Mouse (Mus musculus) macrophage (primary cell): ENCODE measurements around the gene Npas2. TPM values are rescaled to one million over a fixed set of nuclear protein-coding genes. Genes with fewer than 3 reads are reported as not detected.

Source experiments
- H3K27ac ChIP-seq: fragments of 350-480 bp; formaldehyde crosslinking; 2 replicates; pipeline ENCODE4 v1.9.0; 2021
- H3K36me3 ChIP-seq: fragments of 350-480 bp; formaldehyde crosslinking; 2 replicates; pipeline ENCODE4 v1.9.0; 2021; ENCODE audit errors: inconsistent target
- H3K4me3 ChIP-seq: fragments of 350-480 bp; formaldehyde crosslinking; 2 replicates; pipeline ENCODE4 v1.9.0; 2021; ENCODE audit errors: inconsistent target
- H3K79me2 ChIP-seq: fragments of 350-480 bp; formaldehyde crosslinking; 2 replicates; pipeline ENCODE4 v1.9.0; 2021; ENCODE audit errors: inconsistent target
- WGBS: methylation state at CpG from one replicate; pipeline ENCODE4 v1.1.7; 2026; ENCODE audit warnings: inconsistent platforms; ENCODE audit not compliant: missing documents; 5-methylcytosine and 5-hydroxymethylcytosine counted together
- polyA plus RNA-seq: library from polyadenylated mRNA; stranded (reverse); fragments of 250-400 nt; gene quantifications from 3 replicates; pipeline ENCODE4 v1.2.4, GENCODE M21; 2018; ENCODE audit warnings: inconsistent platforms

Npas2 gene
- polyA plus RNA-seq, 1 experiment from 2014 or later, result 2.0 TPM

GRCm38 (mm10) chr1:39244726-39245125 is 51.2 kb downstream of the Npas2 start:
- no peak overlapping the region for H3K27ac ChIP-seq
- no peak overlapping the region for H3K4me3 ChIP-seq
- 90% methylated on average over 1 of the region's 1 CpGs for WGBS
- H3K79me2 ChIP-seq, result no peaks in the 10 kb centered on the region
- no peaks in the 10 kb centered on the region for H3K36me3 ChIP-seq

GRCm38 (mm10) chr1:39251679-39252078 is 58.1 kb downstream of the Npas2 start:
- Histone ChIP-seq H3K4me3 (no peak overlapping the region), H3K36me3 (no peaks in the 10 kb centered on the region), H3K27ac (no peak overlapping the region), H3K79me2 (no peaks in the 10 kb centered on the region)
- 30% methylated on average over 7 of the region's 7 CpGs for WGBS

- Histone ChIP-seq H3K36me3 (no peaks in the 10 kb centered on the region), H3K4me3 (no peak overlapping the region), H3K27ac (no peak overlapping the region), H3K79me2 (no peaks in the 10 kb centered on the region)
- 82% methylated on average over 4 of the region's 4 CpGs for WGBS
These were observed 60.2 kb downstream of the Npas2 start for GRCm38 (mm10) chr1:39253771-39254170.

GRCm38 (mm10) chr1:39256051-39256450 is 62.5 kb downstream of the Npas2 start:
- no peak overlapping the region for H3K27ac ChIP-seq
- H3K79me2 ChIP-seq, result no peaks in the 10 kb centered on the region
- no peaks in the 10 kb centered on the region for H3K36me3 ChIP-seq
- no peak overlapping the region for H3K4me3 ChIP-seq
- WGBS, result 90% methylated on average over 9 of the region's 9 CpGs

GRCm38 (mm10) chr1:39256513-39257330 is 63.2 kb downstream of the Npas2 start:
- Histone ChIP-seq H3K27ac (no peak overlapping the region), H3K79me2 (no peaks in the 10 kb centered on the region), H3K36me3 (no peaks in the 10 kb centered on the region), H3K4me3 (no peak overlapping the region)
- WGBS, result 81% methylated on average over 8 of the region's 8 CpGs

- Histone ChIP-seq H3K79me2 (no peaks in the 10 kb centered on the region), H3K36me3 (no peaks in the 10 kb centered on the region), H3K27ac (no peak overlapping the region), H3K4me3 (no peak overlapping the region)
- 100% methylated on average over 3 of the region's 3 CpGs for WGBS
These were observed 63.7 kb downstream of the Npas2 start for GRCm38 (mm10) chr1:39257331-39257594.

- H3K27ac ChIP-seq, result no peak overlapping the region
- 81% methylated on average over 3 of the region's 3 CpGs for WGBS
- no peaks in the 10 kb centered on the region for H3K79me2 ChIP-seq
- H3K36me3 ChIP-seq, result no peaks in the 10 kb centered on the region
- no peak overlapping the region for H3K4me3 ChIP-seq
These were observed 66.1 kb downstream of the Npas2 start for GRCm38 (mm10) chr1:39259668-39260067.

GRCm38 (mm10) chr1:39260183-39260978 is 66.8 kb downstream of the Npas2 start:
- Histone ChIP-seq H3K36me3 (no peaks in the 10 kb centered on the region), H3K27ac (peak overlapping the region; percentile 27), H3K4me3 (no peak overlapping the region), H3K79me2 (no peaks in the 10 kb centered on the region)
- 61% methylated on average over 8 of the region's 8 CpGs for WGBS

GRCm38 (mm10) chr1:39266843-39267512 is 73.4 kb downstream of the Npas2 start:
- Histone ChIP-seq H3K79me2 (no peaks in the 10 kb centered on the region), H3K36me3 (no peaks in the 10 kb centered on the region), H3K27ac (no peak overlapping the region), H3K4me3 (no peak overlapping the region)
- 95% methylated on average over 9 of the region's 9 CpGs for WGBS

- Histone ChIP-seq H3K79me2 (no peaks in the 10 kb centered on the region), H3K27ac (no peak overlapping the region), H3K36me3 (no peaks in the 10 kb centered on the region), H3K4me3 (no peak overlapping the region)
- WGBS, result 56% methylated on average over 6 of the region's 6 CpGs
These were observed 79.4 kb downstream of the Npas2 start for GRCm38 (mm10) chr1:39272976-39273375.

- no peaks in the 10 kb centered on the region for H3K79me2 ChIP-seq
- H3K36me3 ChIP-seq, result no peaks in the 10 kb centered on the region
- 89% methylated on average over 7 of the region's 7 CpGs for WGBS
- no peak overlapping the region for H3K4me3 ChIP-seq
- H3K27ac ChIP-seq, result no peak overlapping the region
These were observed 86.9 kb downstream of the Npas2 start for GRCm38 (mm10) chr1:39280391-39280790.

- H3K79me2 ChIP-seq, result no peaks in the 10 kb centered on the region
- H3K36me3 ChIP-seq, result no peaks in the 10 kb centered on the region
- WGBS, result 68% methylated on average over 14 of the region's 15 CpGs
- H3K27ac ChIP-seq, result peak overlapping the region; percentile 7; the same call in 1 of the 2 replicates
- H3K4me3 ChIP-seq, result no peak overlapping the region
These were observed 87.7 kb downstream of the Npas2 start for GRCm38 (mm10) chr1:39280989-39281875.

- H3K27ac ChIP-seq, result peak overlapping the region; percentile 7; the same call in 1 of the 2 replicates
- 78% methylated on average over 5 of the region's 5 CpGs for WGBS
- H3K36me3 ChIP-seq, result no peaks in the 10 kb centered on the region
- H3K79me2 ChIP-seq, result no peaks in the 10 kb centered on the region
- no peak overlapping the region for H3K4me3 ChIP-seq
These were observed 88.4 kb downstream of the Npas2 start for GRCm38 (mm10) chr1:39281888-39282287.

GRCm38 (mm10) chr1:39283323-39283722 is 89.8 kb downstream of the Npas2 start:
- 45% methylated on average over 7 of the region's 7 CpGs for WGBS
- Histone ChIP-seq H3K4me3 (no peak overlapping the region), H3K27ac (no peak overlapping the region), H3K79me2 (no peaks in the 10 kb centered on the region), H3K36me3 (no peaks in the 10 kb centered on the region)
